Mouse (Mus musculus) testis, adult 2 months (tissue): ENCODE measurements around the gene Scg2.

Experiments
- CTCF ChIP-seq: fragments of 200-500 bp; IDR thresholded peaks from 2 replicates; pipeline ENCODE4 v1.5.1; 2012; ENCODE audit warnings: low read depth, mild to moderate bottlenecking, inconsistent platforms, low read length, moderate library complexity; ENCODE audit not compliant: control insufficient read depth, insufficient read depth, insufficient replicate concordance
- POLR2A ChIP-seq: fragments of 200-500 bp; IDR thresholded peaks from 2 replicates; pipeline ENCODE4 v1.6.1; 2012; ENCODE audit warnings: low read depth, mild to moderate bottlenecking, inconsistent platforms, low read length, moderate library complexity; ENCODE audit not compliant: control insufficient read depth

GRCm38 (mm10) chr1:79466585-79466984 lies 26.7 kb upstream of the Scg2 start:
- no peak for TF ChIP-seq CTCF
- no peak for TF ChIP-seq POLR2A
